Mouse (Mus musculus) forebrain, embryonic 16.5 days (tissue): ENCODE data around the gene Mknk2. TPM values are rescaled to one million over a fixed set of nuclear protein-coding genes. Genes with fewer than 3 reads are reported as not detected.
A peak's percentile ranks its signal among the peaks of the same experiment; 100 is the strongest.

Source experiments
- ATAC-seq: fragments of 200-750 bp; cut with Nextera tagmentation; 2 replicates; pipeline ENCODE4 v1.8.0; 2017; ENCODE audit warnings: mild to moderate bottlenecking, moderate library complexity
- H3K27ac ChIP-seq: fragments of 300-500 bp; sonication (generic); 2 replicates; pipeline ENCODE4 v1.5.1; 2014; ENCODE audit warnings: low read length, control low read depth
- H3K27me3 ChIP-seq: fragments of 300-500 bp; sonication (generic); replicated peaks from 2 replicates; pipeline ENCODE4 v1.6.1; 2014; ENCODE audit warnings: low read length; ENCODE audit not compliant: control insufficient read depth, insufficient read depth
- H3K36me3 ChIP-seq: fragments of 300-500 bp; sonication (generic); 2 replicates; pipeline ENCODE4 v1.6.1; 2014; ENCODE audit not compliant: control insufficient read depth, insufficient read depth
- H3K4me1 ChIP-seq: fragments of 300-500 bp; sonication (generic); replicated peaks from 2 replicates; pipeline ENCODE4 v1.6.1; 2014; ENCODE audit warnings: low read length; ENCODE audit not compliant: control insufficient read depth, insufficient read depth
- H3K4me2 ChIP-seq: fragments of 300-500 bp; sonication (generic); 2 replicates; pipeline ENCODE4 v1.6.1; 2014; ENCODE audit warnings: mild to moderate bottlenecking, low read length, control low read depth
- H3K4me3 ChIP-seq: fragments of 300-500 bp; sonication (generic); replicated peaks from 2 replicates; pipeline ENCODE4 v1.5.1; 2014; ENCODE audit warnings: mild to moderate bottlenecking, low read length, control low read depth
- H3K9ac ChIP-seq: fragments of 300-500 bp; sonication (generic); replicated peaks from 2 replicates; pipeline ENCODE4 v1.6.1; 2014; ENCODE audit warnings: low read depth, low read length, control low read depth
- H3K9me3 ChIP-seq: fragments of 300-500 bp; sonication (generic); 2 replicates; pipeline ENCODE4 v1.6.1; 2016; ENCODE audit warnings: low read length; ENCODE audit not compliant: control insufficient read depth
- WGBS: fragments of 180-500 bp; shearing (Covaris S2); extraction: QIAGEN DNeasy Blood & Tissue Kit; methylation state at CpG from one replicate; pipeline ENCODE4 v1.1.7; 2014; 5-methylcytosine and 5-hydroxymethylcytosine counted together
- polyA plus RNA-seq: library from polyadenylated mRNA; unstranded; fragments of >200 nt; fragmentation: Nextera tagmentation; extraction: Ambion mirVana; gene quantifications from 2 replicates; pipeline ENCODE4 v1.2.1, GENCODE M21; 2015

Mknk2 gene
- polyA plus RNA-seq, 1 experiment from 2014 or later, result 61.2 TPM

GRCm38 (mm10) chr10:80673690-80674089 is 4.2 kb downstream of the Mknk2 start:
- Histone ChIP-seq H3K9ac (peak overlapping the region; percentile 95), H3K27ac (no peak overlapping the region), H3K4me3 (no peak overlapping the region), H3K9me3 (no peaks in the 10 kb centered on the region), H3K4me2 (peak overlapping the region; percentile 94), H3K4me1 (peaks cover 54% of the 10 kb centered on the region), H3K36me3 (peaks cover 12% of the 10 kb centered on the region), H3K27me3 (no peaks in the 10 kb centered on the region)
- no peak for ATAC-seq
- WGBS, result 94% methylated on average over 3 of the region's 3 CpGs

GRCm38 (mm10) chr10:80671936-80672690 is 5.8 kb downstream of the Mknk2 start:
- peaks cover 27% of the 10 kb centered on the region for H3K36me3 ChIP-seq
- H3K9ac ChIP-seq, result no peak overlapping the region
- H3K4me3 ChIP-seq, result no peak overlapping the region
- 89% methylated on average over 11 of the region's 11 CpGs for WGBS
- no peak overlapping the region for H3K4me2 ChIP-seq
- no peak for ATAC-seq
- no peaks in the 10 kb centered on the region for H3K27me3 ChIP-seq
- no peaks in the 10 kb centered on the region for H3K9me3 ChIP-seq
- H3K27ac ChIP-seq, result no peak overlapping the region
- peaks cover 38% of the 10 kb centered on the region for H3K4me1 ChIP-seq

GRCm38 (mm10) chr10:80671251-80671650 is 6.7 kb downstream of the Mknk2 start:
- Histone ChIP-seq H3K36me3 (peaks cover 34% of the 10 kb centered on the region), H3K4me2 (no peak overlapping the region), H3K27me3 (no peaks in the 10 kb centered on the region), H3K27ac (no peak overlapping the region), H3K4me1 (peaks cover 34% of the 10 kb centered on the region), H3K9ac (no peak overlapping the region), H3K9me3 (no peaks in the 10 kb centered on the region), H3K4me3 (no peak overlapping the region)
- ATAC-seq, result no peak
- WGBS, result 94% methylated on average over 4 of the region's 4 CpGs

GRCm38 (mm10) chr10:80670531-80670930 is 7.4 kb downstream of the Mknk2 start:
- peaks cover 36% of the 10 kb centered on the region for H3K36me3 ChIP-seq
- ATAC-seq, result no peak
- no peak overlapping the region for H3K4me2 ChIP-seq
- WGBS, result 91% methylated on average over 2 of the region's 2 CpGs
- no peak overlapping the region for H3K27ac ChIP-seq
- peaks cover 34% of the 10 kb centered on the region for H3K4me1 ChIP-seq
- H3K4me3 ChIP-seq, result no peak overlapping the region
- no peaks in the 10 kb centered on the region for H3K27me3 ChIP-seq
- H3K9ac ChIP-seq, result no peak overlapping the region
- no peaks in the 10 kb centered on the region for H3K9me3 ChIP-seq

GRCm38 (mm10) chr10:80669737-80670485 is 8.0 kb downstream of the Mknk2 start:
- Histone ChIP-seq H3K9me3 (no peaks in the 10 kb centered on the region), H3K27ac (no peak overlapping the region), H3K9ac (no peak overlapping the region), H3K36me3 (peaks cover 36% of the 10 kb centered on the region), H3K4me1 (peaks cover 34% of the 10 kb centered on the region), H3K4me2 (no peak overlapping the region), H3K27me3 (no peaks in the 10 kb centered on the region), H3K4me3 (no peak overlapping the region)
- ATAC-seq, result no peak
- 97% methylated on average over 7 of the region's 7 CpGs for WGBS

GRCm38 (mm10) chr10:80669018-80669417 is 8.9 kb downstream of the Mknk2 start:
- peaks cover 25% of the 10 kb centered on the region for H3K4me1 ChIP-seq
- H3K4me2 ChIP-seq, result no peak overlapping the region
- no peak overlapping the region for H3K9ac ChIP-seq
- no peaks in the 10 kb centered on the region for H3K27me3 ChIP-seq
- H3K4me3 ChIP-seq, result no peak overlapping the region
- ATAC-seq, result no peak
- peaks cover 36% of the 10 kb centered on the region for H3K36me3 ChIP-seq
- no peaks in the 10 kb centered on the region for H3K9me3 ChIP-seq
- H3K27ac ChIP-seq, result no peak overlapping the region
- 90% methylated on average over 12 of the region's 12 CpGs for WGBS

- ATAC-seq, result no peak
- Histone ChIP-seq H3K36me3 (peaks cover 36% of the 10 kb centered on the region), H3K9ac (no peak overlapping the region), H3K27ac (no peak overlapping the region), H3K9me3 (no peaks in the 10 kb centered on the region), H3K4me1 (peaks cover 21% of the 10 kb centered on the region), H3K27me3 (no peaks in the 10 kb centered on the region), H3K4me3 (no peak overlapping the region), H3K4me2 (no peak overlapping the region)
- 86% methylated on average over 11 of the region's 11 CpGs for WGBS
These were observed 9.3 kb downstream of the Mknk2 start for GRCm38 (mm10) chr10:80668614-80669013.

GRCm38 (mm10) chr10:80666837-80667412 is 11.0 kb downstream of the Mknk2 start:
- 85% methylated on average over 16 of the region's 19 CpGs for WGBS

GRCm38 (mm10) chr10:80665981-80666733 is 11.8 kb downstream of the Mknk2 start:
- Histone ChIP-seq H3K36me3 (peaks cover 34% of the 10 kb centered on the region), H3K27me3 (no peaks in the 10 kb centered on the region), H3K27ac (no peak overlapping the region), H3K9me3 (no peaks in the 10 kb centered on the region), H3K9ac (no peak overlapping the region), H3K4me1 (0 out of 2 replicates have a peak, but pooled peaks cover 4% of the 10 kb centered on the region), H3K4me2 (no peak overlapping the region), H3K4me3 (no peak overlapping the region)
- WGBS, result 87% methylated on average over 9 of the region's 10 CpGs
- ATAC-seq, result no peak

More at GRCm38 (mm10) chr10:80666837-80667412, 11.0 kb downstream of the Mknk2 start:
- Histone ChIP-seq H3K4me1 (0 out of 2 replicates have a peak, but pooled peaks cover 6% of the 10 kb centered on the region), H3K4me3 (no peak overlapping the region), H3K9me3 (no peaks in the 10 kb centered on the region), H3K27ac (no peak overlapping the region), H3K36me3 (peaks cover 36% of the 10 kb centered on the region), H3K9ac (no peak overlapping the region), H3K4me2 (no peak overlapping the region), H3K27me3 (no peaks in the 10 kb centered on the region)
- ATAC-seq, result no peak
